Mouse (Mus musculus): ENCODE data around the gene A630001G21Rik. TPM values are rescaled to one million over a fixed set of nuclear protein-coding genes. Genes with fewer than 3 reads are reported as not detected.

The A630001G21Rik gene
- polyA plus RNA-seq, 1 experiment from 2014 or later: 1.3 TPM

DNA sequence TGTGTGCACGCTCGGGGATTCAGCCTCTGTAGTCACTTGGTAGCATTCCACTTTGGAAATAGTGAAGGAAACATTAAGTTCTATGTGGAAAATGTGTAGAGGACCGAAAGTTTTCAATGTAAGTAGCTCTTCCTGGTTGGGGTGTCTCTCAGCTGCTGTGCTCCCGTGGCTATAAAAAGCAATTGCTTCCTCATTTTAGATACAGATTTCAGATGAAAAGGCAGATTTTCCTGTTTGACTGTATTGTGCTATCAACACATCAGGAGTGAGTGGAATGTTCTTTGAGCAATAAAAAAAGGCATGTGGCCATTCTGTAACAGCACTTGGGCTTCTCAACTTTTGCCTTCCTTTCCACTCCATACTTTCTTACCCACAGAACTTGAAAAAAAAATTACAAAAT lies 30.8 kb upstream of the A630001G21Rik start:
- no peak overlapping the region for H3K4me3 ChIP-seq (ENCODE audit: low read depth, low read length)
- 79% methylated on average over 4 of the region's 4 CpGs for WGBS
- H3K9me3 ChIP-seq (ENCODE audit: control insufficient read depth, low read length): no peaks in the 10 kb centered on the region
- no peaks in the 10 kb centered on the region for H3K27me3 ChIP-seq (ENCODE audit: control insufficient read depth, insufficient read depth, low read length)
- H3K36me3 ChIP-seq (ENCODE audit: control insufficient read depth, insufficient read depth, low read length): no peaks in the 10 kb centered on the region
- no peak for ATAC-seq (replicated peaks; ENCODE audit: low FRiP score)
- no peak overlapping the region for H3K4me2 ChIP-seq (ENCODE audit: low read depth, low read length, severe bottlenecking)
- no peaks in the 10 kb centered on the region; the same call in 1 of the 2 replicates for H3K4me1 ChIP-seq (replicated peaks; ENCODE audit: control insufficient read depth, insufficient read depth, low read length)
- DNase-seq (ENCODE audit: low spot score): no peak
- H3K27ac ChIP-seq (ENCODE audit: low read depth, low read length): no peak overlapping the region
- no peak overlapping the region for H3K9ac ChIP-seq (ENCODE audit: low read length)

- 93% methylated on average over 8 of the region's 8 CpGs for WGBS
- no peaks in the 10 kb centered on the region; the same call in 1 of the 2 replicates for H3K4me1 ChIP-seq (replicated peaks; ENCODE audit: control insufficient read depth, insufficient read depth, low read length)
- ATAC-seq (replicated peaks; ENCODE audit: low FRiP score) (no peak), DNase-seq (ENCODE audit: low spot score) (no peak)
- no peak overlapping the region for H3K9ac ChIP-seq (ENCODE audit: low read length)
- no peak overlapping the region for H3K27ac ChIP-seq (ENCODE audit: low read depth, low read length)
- no peaks in the 10 kb centered on the region for H3K36me3 ChIP-seq (ENCODE audit: control insufficient read depth, insufficient read depth, low read length)
- no peak overlapping the region for H3K4me3 ChIP-seq (ENCODE audit: low read depth, low read length)
- no peaks in the 10 kb centered on the region for H3K9me3 ChIP-seq (ENCODE audit: control insufficient read depth, low read length)
- no peak overlapping the region for H3K4me2 ChIP-seq (ENCODE audit: low read depth, low read length, severe bottlenecking)
- no peaks in the 10 kb centered on the region for H3K27me3 ChIP-seq (ENCODE audit: control insufficient read depth, insufficient read depth, low read length)
Measured at GRCm38 (mm10) chr1:85804551-85804950, 26.1 kb upstream of the A630001G21Rik start.

GRCm38 (mm10) chr1:85802517-85802916 lies 24.1 kb upstream of the A630001G21Rik start:
- no peak overlapping the region for H3K9ac ChIP-seq (ENCODE audit: low read length)
- no peaks in the 10 kb centered on the region for H3K4me1 ChIP-seq (replicated peaks; ENCODE audit: control insufficient read depth, insufficient read depth, low read length)
- no peaks in the 10 kb centered on the region for H3K9me3 ChIP-seq (ENCODE audit: control insufficient read depth, low read length)
- no peak overlapping the region for H3K27ac ChIP-seq (ENCODE audit: low read depth, low read length)
- WGBS: 93% methylated on average over 1 of the region's 1 CpGs
- DNase-seq (ENCODE audit: low spot score) (no peak), ATAC-seq (replicated peaks; ENCODE audit: low FRiP score) (no peak)
- no peak overlapping the region for H3K4me3 ChIP-seq (ENCODE audit: low read depth, low read length)
- no peak overlapping the region for H3K4me2 ChIP-seq (ENCODE audit: low read depth, low read length, severe bottlenecking)
- no peaks in the 10 kb centered on the region for H3K27me3 ChIP-seq (ENCODE audit: control insufficient read depth, insufficient read depth, low read length)
- H3K36me3 ChIP-seq (ENCODE audit: control insufficient read depth, insufficient read depth, low read length): no peaks in the 10 kb centered on the region

GRCm38 (mm10) chr1:85799776-85800175 lies 21.3 kb upstream of the A630001G21Rik start:
- no peaks in the 10 kb centered on the region for H3K36me3 ChIP-seq (ENCODE audit: control insufficient read depth, insufficient read depth, low read length)
- DNase-seq (ENCODE audit: low spot score): no peak
- no peaks in the 10 kb centered on the region for H3K9me3 ChIP-seq (ENCODE audit: control insufficient read depth, low read length)
- H3K27me3 ChIP-seq (ENCODE audit: control insufficient read depth, insufficient read depth, low read length): no peaks in the 10 kb centered on the region
- H3K9ac ChIP-seq (ENCODE audit: low read length): no peak overlapping the region
- no peak overlapping the region for H3K4me3 ChIP-seq (ENCODE audit: low read depth, low read length)
- H3K4me2 ChIP-seq (ENCODE audit: low read depth, low read length, severe bottlenecking): no peak overlapping the region
- WGBS: 88% methylated on average over 1 of the region's 1 CpGs
- no peak for ATAC-seq (replicated peaks; ENCODE audit: low FRiP score)
- no peak overlapping the region for H3K27ac ChIP-seq (ENCODE audit: low read depth, low read length)
- H3K4me1 ChIP-seq (replicated peaks; ENCODE audit: control insufficient read depth, insufficient read depth, low read length): no peaks in the 10 kb centered on the region

GRCm38 (mm10) chr1:85795196-85795595 lies 16.8 kb upstream of the A630001G21Rik start:
- H3K4me2 ChIP-seq (ENCODE audit: low read depth, low read length, severe bottlenecking): no peak overlapping the region
- 67% methylated on average over 3 of the region's 3 CpGs for WGBS
- H3K9ac ChIP-seq (ENCODE audit: low read length): no peak overlapping the region
- H3K27me3 ChIP-seq (ENCODE audit: control insufficient read depth, insufficient read depth, low read length): no peaks in the 10 kb centered on the region
- H3K4me1 ChIP-seq (replicated peaks; ENCODE audit: control insufficient read depth, insufficient read depth, low read length): no peaks in the 10 kb centered on the region
- H3K36me3 ChIP-seq (ENCODE audit: control insufficient read depth, insufficient read depth, low read length): no peaks in the 10 kb centered on the region
- no peak overlapping the region for H3K27ac ChIP-seq (ENCODE audit: low read depth, low read length)
- H3K9me3 ChIP-seq (ENCODE audit: control insufficient read depth, low read length): no peaks in the 10 kb centered on the region
- H3K4me3 ChIP-seq (ENCODE audit: low read depth, low read length): no peak overlapping the region
- ATAC-seq (replicated peaks; ENCODE audit: low FRiP score): no peak
- no peak for DNase-seq (ENCODE audit: low spot score)

DNA sequence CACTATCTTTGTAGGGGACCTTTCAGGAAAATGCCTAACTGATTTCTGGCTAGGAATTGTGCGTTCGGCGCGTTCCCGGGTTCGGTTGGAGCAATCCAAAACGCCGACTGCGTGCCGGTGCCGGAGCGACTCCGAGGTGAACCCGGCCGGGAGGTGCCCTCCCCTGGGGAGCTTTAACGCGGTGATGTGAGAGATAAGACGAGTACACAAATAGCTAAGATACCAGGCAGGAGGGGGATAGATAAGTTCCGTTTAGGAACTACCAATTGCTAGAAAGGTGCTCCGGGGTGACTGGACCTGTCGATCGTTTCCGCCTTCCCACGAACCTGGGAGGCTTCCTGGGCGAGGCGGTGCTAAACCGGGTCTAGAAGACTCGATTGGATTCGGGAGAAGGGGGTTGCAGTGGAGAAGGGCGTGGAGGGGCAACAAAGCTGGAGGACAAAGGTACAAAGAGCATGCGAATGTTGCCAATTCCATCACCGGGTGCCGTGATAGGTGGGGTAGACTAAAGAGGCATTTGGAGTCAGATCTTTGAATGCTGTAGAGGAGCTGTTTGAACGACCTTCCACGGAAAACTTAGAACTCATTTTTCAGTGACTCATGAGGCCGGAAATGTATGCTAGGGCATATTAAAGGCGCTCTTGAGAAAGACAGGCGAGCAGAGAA lies 15.8 kb upstream of the A630001G21Rik start:
- Histone ChIP-seq H3K4me1 (replicated peaks; ENCODE audit: control insufficient read depth, insufficient read depth, low read length) (no peaks in the 10 kb centered on the region), H3K9ac (ENCODE audit: low read length) (peak overlapping the region; percentile 97), H3K4me2 (ENCODE audit: low read depth, low read length, severe bottlenecking) (peak overlapping the region; percentile 66), H3K9me3 (ENCODE audit: control insufficient read depth, low read length) (no peaks in the 10 kb centered on the region), H3K27ac (ENCODE audit: low read depth, low read length) (peak overlapping the region; percentile 91; the same call in 1 of the 2 replicates), H3K4me3 (ENCODE audit: low read depth, low read length) (peak overlapping the region; percentile 96), H3K36me3 (ENCODE audit: control insufficient read depth, insufficient read depth, low read length) (no peaks in the 10 kb centered on the region), H3K27me3 (ENCODE audit: control insufficient read depth, insufficient read depth, low read length) (no peaks in the 10 kb centered on the region)
- peak; percentile 62 for DNase-seq (ENCODE audit: low spot score)
- WGBS: under 1% methylated on average over 38 of the region's 38 CpGs
- ATAC-seq (replicated peaks; ENCODE audit: low FRiP score): peak; percentile 22

- H3K4me3 ChIP-seq (ENCODE audit: low read depth, low read length): peak within 1 kb of the TSS; percentile 96
- peak; percentile 95 for ATAC-seq (replicated peaks; ENCODE audit: low FRiP score)
Measured at GRCm38 (mm10) chr1:85793208-85794105, 15.0 kb upstream of the A630001G21Rik start, which contains the start of gene Cab39. Cab39 (plus strand) TSS chr1:85793441.

DNA sequence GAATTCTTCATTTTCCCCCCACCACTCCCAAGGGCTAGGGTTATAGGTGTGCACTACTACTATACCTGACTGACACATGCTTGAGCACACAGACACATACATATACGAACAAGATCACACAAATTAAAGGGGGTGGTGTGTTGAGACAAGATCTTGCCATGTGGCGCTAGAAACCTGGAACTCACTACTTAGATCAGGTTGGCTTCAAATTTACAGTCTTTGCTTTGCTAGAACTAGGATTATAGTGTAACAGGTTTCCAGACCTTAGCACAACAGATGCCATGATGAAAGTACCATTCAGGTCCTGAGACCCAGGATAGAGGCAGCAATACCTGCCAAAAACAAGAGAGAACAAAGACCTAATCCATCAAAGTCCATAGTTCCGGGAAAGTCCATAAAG lies 13.0 kb upstream of the A630001G21Rik start:
- H3K36me3 ChIP-seq (ENCODE audit: control insufficient read depth, insufficient read depth, low read length): no peaks in the 10 kb centered on the region
- no peak for DNase-seq (ENCODE audit: low spot score)
- H3K4me2 ChIP-seq (ENCODE audit: low read depth, low read length, severe bottlenecking): no peak overlapping the region
- H3K9ac ChIP-seq (ENCODE audit: low read length): no peak overlapping the region
- 84% methylated on average over 3 of the region's 3 CpGs for WGBS
- H3K9me3 ChIP-seq (ENCODE audit: control insufficient read depth, low read length): no peaks in the 10 kb centered on the region
- no peak overlapping the region for H3K4me3 ChIP-seq (ENCODE audit: low read depth, low read length)
- H3K27ac ChIP-seq (ENCODE audit: low read depth, low read length): no peak overlapping the region
- H3K27me3 ChIP-seq (ENCODE audit: control insufficient read depth, insufficient read depth, low read length): no peaks in the 10 kb centered on the region
- H3K4me1 ChIP-seq (replicated peaks; ENCODE audit: control insufficient read depth, insufficient read depth, low read length): no peaks in the 10 kb centered on the region
- ATAC-seq (replicated peaks; ENCODE audit: low FRiP score): no peak

More at GRCm38 (mm10) chr1:85793208-85794105, 15.0 kb upstream of the A630001G21Rik start, which contains the start of gene Cab39:
- DNase-seq (ENCODE audit: low spot score): peak; percentile 92
- no peaks in the 10 kb centered on the region for H3K27me3 ChIP-seq (ENCODE audit: control insufficient read depth, insufficient read depth, low read length)
- WGBS: under 1% methylated on average over 102 of the region's 118 CpGs
- peak within 1 kb of the TSS; percentile 91 for H3K27ac ChIP-seq (ENCODE audit: low read depth, low read length)
- no peaks in the 10 kb centered on the region for H3K4me1 ChIP-seq (replicated peaks; ENCODE audit: control insufficient read depth, insufficient read depth, low read length)
- peak within 1 kb of the TSS; percentile 66 for H3K4me2 ChIP-seq (ENCODE audit: low read depth, low read length, severe bottlenecking)
- H3K9me3 ChIP-seq (ENCODE audit: control insufficient read depth, low read length): no peaks in the 10 kb centered on the region
- H3K36me3 ChIP-seq (ENCODE audit: control insufficient read depth, insufficient read depth, low read length): no peaks in the 10 kb centered on the region
- H3K9ac ChIP-seq (ENCODE audit: low read length): peak within 1 kb of the TSS; percentile 97
